Mouse (Mus musculus) left cerebral cortex, adult 9 months (tissue): Measurements from ENCODE around the gene Pkd1l1.

Experiments used
- DNase-seq, 2 experiments: peaks; one replicate each; pipeline ENCODE4 v3.0.0; 2022; ENCODE audit warnings: low spot score in 2 of 2

The Pkd1l1 gene

GRCm38 (mm10) chr11:8936431-8937110 lies 36.5 kb downstream of the Pkd1l1 start:
- DNase-seq, result no peak

DNA sequence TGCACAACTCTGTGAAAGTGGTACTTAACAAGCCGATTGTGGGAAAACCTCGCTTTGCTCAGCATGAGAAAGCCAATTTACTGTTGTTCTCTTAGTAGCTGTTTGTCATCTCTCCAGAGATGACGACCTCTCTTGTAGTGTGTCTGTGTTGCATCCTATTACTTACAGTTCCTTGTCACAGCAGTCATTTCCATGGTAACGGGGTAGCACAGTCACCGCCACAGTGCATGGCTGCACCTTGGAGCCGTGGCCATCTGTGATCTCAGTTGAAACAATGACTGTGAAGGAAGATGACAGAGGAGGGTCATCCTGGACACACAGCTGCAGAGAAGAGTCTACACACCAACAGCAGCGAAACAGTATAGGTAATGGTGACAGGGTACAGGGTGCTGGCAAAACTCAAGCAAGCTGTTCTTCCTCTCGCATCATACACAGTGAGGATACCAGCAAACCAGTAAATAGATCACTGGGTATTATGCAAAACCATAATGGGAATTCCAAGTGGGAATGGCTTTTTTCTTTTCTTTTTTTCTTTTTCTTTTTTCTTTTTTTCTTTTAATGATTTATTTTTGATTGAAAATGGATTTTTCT lies 56.9 kb downstream of the Pkd1l1 start:
- DNase-seq, result no peak

- no peak for DNase-seq
Measured at GRCm38 (mm10) chr11:8882793-8883192, 90.3 kb downstream of the Pkd1l1 start.

DNA sequence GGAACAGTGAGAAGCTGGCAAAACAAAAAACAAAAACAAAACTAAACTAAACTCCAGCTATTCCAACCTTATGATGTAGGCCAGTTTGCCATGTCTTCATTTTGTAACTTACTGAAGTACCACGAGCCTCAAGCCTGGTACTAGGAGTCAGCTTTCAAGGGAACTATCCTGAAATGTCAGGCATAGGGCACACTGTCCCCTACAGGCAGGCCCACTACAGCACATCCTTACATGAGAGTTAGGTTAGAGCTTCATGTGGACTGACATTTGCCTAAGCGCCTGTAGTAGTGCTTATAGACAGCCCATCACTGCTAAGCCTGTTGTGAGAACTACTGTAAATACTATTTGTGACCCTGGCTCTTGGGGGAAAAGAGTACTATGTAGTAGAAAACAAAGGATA lies 91.5 kb downstream of the Pkd1l1 start:
- DNase-seq, result no peak

DNA sequence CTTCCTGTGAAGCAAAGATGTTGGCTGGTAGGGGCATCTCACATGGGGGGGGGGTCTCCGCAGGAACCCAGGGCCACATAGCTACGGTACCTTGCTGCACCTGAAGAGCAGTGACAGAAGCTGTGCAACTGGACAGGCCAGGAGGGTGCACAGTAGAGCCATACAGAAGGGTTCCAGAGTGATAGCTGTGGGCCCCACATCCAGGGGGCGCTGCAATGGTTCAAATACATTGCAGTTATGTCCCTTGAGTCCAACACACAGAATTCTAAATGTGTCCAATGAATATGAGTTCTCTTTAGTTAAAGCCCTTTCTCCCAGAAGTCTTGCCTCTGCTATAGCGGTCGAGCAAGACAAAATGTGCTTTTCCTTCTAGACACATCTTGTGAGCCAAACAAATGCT lies 103.0 kb downstream of the Pkd1l1 start:
- no peak for DNase-seq

GRCm38 (mm10) chr11:8866021-8866420 lies 107.0 kb downstream of the Pkd1l1 start:
- DNase-seq, result no peak

GRCm38 (mm10) chr11:8863955-8864675 lies 109.0 kb downstream of the Pkd1l1 start:
- peak; percentile 24 to 38 for DNase-seq

- no peak for DNase-seq
Measured at GRCm38 (mm10) chr11:8862426-8862825, 110.6 kb downstream of the Pkd1l1 start.

- no peak for DNase-seq
Measured at GRCm38 (mm10) chr11:8861978-8862377, 111.1 kb downstream of the Pkd1l1 start.

DNA sequence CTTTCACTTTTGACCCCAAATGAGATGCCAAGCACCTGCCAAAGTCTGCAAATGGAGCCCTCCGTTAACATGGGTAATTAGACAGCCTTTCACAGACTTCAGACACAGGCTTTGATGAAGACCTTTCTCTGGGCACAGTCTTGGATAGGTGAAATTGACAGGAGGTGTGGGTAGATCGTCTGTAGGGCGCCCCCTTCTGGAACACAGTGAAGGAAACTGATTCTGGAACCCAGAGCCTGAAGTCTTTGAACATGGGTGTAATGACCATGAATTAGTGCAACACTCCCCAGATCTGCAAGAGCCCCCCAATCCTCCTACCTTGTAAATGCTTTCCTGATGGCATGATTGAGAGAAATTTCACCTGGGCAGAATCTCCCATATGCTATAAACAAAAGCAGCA lies 112.2 kb downstream of the Pkd1l1 start:
- DNase-seq, result no peak

DNA sequence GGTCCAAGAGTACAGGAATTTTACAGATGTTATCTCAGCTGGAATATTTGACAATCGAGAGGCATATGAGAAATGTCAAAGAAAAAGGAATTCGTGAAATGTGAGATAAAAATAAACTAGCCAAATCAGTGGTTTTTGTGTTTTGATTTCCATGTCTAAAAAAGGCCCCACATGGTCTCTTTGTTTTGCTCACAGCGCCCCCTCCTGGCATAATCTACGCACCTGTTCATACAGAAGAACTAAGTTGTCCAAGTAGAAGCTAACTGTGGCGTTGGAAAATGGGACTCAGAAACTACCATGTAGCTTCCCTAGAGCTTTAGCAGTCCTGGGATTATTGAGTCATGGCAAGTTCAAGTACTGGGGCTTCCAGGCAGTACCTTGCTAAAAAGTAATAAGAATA lies 113.2 kb downstream of the Pkd1l1 start:
- peak in 1 of 2 experiments; percentile 72 for DNase-seq

- no peak for DNase-seq
Measured at GRCm38 (mm10) chr11:8859041-8859440, 114.0 kb downstream of the Pkd1l1 start.

DNA sequence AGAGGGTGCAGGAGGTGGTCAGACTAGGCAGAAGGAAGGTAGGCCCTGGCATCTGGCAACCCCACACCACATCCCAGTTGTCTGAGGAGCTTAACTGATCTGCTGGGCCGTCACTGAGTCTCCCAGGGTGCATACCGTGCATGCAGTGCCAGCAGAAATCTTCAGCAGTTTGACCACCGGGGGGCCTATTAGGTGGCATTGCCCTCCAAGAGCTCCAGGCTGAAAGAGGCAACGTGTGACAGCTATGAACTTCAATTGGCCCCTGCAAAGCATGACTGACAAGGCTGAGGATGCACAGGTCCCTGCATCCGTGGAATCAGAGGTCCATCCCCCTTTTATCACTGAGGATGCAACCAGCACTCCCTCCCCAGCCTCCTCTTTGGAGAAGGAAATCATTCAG lies 116.9 kb downstream of the Pkd1l1 start:
- no peak for DNase-seq

GRCm38 (mm10) chr11:8848049-8848448 lies 125.0 kb downstream of the Pkd1l1 start:
- DNase-seq, result no peak

DNA sequence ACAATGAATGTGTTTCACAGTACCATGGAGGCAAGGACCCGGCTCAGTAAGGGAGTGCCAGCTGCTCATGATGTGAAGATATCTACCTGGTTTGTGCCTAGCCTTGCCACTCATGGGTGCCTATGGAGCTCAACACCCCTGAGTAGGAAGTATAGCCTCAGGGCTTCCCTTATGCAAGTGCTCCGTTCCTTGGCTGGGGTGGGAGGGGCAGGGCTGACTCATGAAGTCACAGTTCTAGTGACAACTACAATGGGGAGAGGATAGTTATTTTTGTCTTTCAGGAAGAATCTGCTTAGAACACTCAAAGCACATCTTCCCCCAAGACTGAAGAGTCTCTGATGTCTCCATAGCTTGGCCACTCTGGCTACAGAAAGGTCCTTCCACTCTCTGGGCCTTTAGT lies 125.4 kb downstream of the Pkd1l1 start:
- DNase-seq, result no peak

GRCm38 (mm10) chr11:8836176-8836575 lies 136.9 kb downstream of the Pkd1l1 start:
- DNase-seq, result no peak

DNA sequence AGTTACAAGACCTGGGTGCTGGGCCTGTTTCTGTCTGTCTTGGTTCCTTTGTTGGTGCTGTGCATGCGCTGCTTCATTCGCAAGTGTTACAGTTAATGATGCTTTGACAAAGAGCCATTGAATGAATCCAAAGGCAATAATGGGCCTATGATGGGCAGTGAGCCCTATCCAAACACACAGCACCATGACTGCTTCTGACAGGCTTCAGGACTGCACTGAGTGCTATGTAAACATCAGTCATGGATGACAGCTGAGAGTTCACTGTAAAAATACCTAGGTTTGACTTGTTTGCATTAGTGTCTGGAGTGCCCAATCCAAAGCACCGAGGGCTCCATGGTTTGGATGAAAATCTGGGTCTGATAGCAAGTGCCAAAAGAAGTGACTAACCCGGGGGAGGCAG lies 138.9 kb downstream of the Pkd1l1 start:
- no peak for DNase-seq

- no peak for DNase-seq
Measured at GRCm38 (mm10) chr11:8830551-8830950, 142.5 kb downstream of the Pkd1l1 start.

DNA sequence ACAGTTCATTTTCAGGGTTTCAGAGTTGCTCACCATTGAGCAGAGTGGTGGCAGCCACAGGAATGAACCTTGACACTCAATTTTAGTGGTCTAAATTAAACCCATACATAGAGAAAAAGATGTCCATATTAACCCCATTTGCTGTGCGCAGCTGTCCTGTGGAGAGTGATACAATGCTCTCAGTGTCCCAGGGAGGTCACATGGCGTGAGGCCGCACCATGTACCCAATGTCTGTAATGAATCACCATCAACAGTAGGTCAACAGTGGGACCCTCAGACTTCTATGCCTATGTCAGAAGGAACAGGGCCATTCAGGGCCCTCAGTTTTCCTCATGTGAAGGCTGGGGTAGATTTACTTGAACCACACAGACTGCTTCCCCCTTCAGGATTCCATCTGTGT lies 143.5 kb downstream of the Pkd1l1 start:
- DNase-seq, result no peak

GRCm38 (mm10) chr11:8828836-8829526 lies 144.1 kb downstream of the Pkd1l1 start:
- no peak for DNase-seq

GRCm38 (mm10) chr11:8826609-8827008 lies 146.5 kb downstream of the Pkd1l1 start:
- no peak for DNase-seq

DNA sequence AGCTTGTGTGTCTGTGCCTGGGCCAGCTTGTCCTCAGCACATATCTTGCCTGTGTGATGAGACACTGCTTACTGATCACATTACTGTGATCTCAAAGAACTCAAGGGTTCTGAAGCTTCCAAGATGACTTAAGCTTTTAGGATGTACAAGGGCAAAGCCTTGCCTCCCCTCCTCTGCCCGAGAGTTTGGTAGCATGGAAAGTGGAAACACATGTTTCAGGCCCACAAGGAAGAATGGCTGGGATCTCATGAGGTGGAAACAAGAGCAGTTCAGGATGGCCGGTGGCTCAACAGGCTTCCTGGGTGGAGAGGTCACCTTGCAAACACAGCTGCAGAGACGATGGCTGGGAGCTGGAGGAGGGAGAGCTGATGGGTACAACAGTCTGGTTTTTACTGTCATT lies 147.0 kb downstream of the Pkd1l1 start:
- no peak for DNase-seq

DNA sequence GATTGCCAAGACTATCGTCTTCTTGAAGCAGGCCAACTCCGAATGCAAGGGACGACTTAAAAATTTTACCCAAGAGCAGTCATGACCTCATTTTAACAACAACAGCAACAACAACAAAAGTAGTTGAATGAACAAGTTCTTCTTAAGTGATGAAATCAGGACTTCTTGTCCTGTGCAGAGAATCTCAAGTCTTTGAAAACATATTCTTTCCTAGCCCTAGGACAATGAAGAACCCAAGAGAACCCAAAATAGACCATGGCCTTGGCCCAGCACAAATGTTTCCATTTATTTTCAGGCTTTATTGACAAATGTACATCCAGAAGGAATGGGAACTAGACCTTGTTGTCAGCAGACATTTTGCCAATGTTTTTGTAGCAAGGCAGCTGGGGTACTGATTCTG lies 147.7 kb downstream of the Pkd1l1 start:
- DNase-seq, result no peak
